In the genomic region with DNA sequence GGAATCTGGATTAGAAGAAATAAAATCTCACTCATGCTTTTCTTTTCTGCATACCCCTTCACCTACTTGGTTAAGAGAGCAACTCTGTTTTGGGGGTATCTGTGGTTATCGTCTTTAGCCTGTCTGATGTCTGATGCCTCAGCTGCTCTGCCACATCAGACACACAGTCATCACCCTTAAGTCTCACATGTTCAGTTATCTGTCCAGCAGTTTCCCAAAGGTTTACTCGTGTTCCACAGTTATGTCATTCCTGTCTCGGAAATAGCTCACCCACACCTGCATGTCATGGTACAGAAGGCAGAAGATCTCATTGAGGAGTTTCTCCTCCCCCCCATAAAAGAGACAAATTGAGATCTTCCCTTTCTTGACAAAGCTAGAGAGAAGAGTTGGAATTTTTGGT, we compare ENCODE assay signal across 22 mouse cellular contexts. TPM values are rescaled to one million over a fixed set of nuclear protein-coding genes. Genes with fewer than 3 reads are reported as not detected.
A peak's percentile ranks its signal among the peaks of the same experiment; 100 is the strongest.
DNase-seq lines count a peak whose midpoint lies in the region; TF ChIP-seq lines count a peak whose summit lies in the region.
"Had no signal": no experiment of that assay in that cellular context is flagged by ENCODE, and none has a peak within 500 bp of the region (broad histone marks: within the 10 kb centered on the region; RNA-seq: fewer than 3 reads in every experiment).

No protein-coding gene starts in this region.

- peaks cover 5 to 27% of the 10 kb centered on the region in 2 experiments for H3K4me1 ChIP-seq in CH12.LX (ENCODE audit: control insufficient read depth in 1 of 2, insufficient read depth in 2 of 2)
- H3K4me1 ChIP-seq: forebrain, embryonic 13.5 days; forebrain, embryonic 15.5 days had no signal

- H3K36me3 ChIP-seq in CH12.LX (replicated peaks in 1 of 2; ENCODE audit: control insufficient read depth in 1 of 2, insufficient read depth in 1 of 2, low read length in 1 of 2): no peaks in the 10 kb centered on the region
- H3K36me3 ChIP-seq: embryonic facial prominence, embryonic 10.5 days; embryonic facial prominence, embryonic 12.5 days; forebrain, embryonic 15.5 days; G1E had no signal

- H3K4me2 ChIP-seq in CH12.LX (ENCODE audit: insufficient read depth, low read depth, poor library complexity, severe bottlenecking): peak overlapping the region; percentile 99
- H3K4me2 ChIP-seq: embryonic facial prominence, embryonic 12.5 days; forebrain, embryonic 13.5 days; forebrain, embryonic 15.5 days had no signal

- in situ Hi-C loops in CH12.LX (cut with MboI; ENCODE audit: low pct_ligation_motif_present, low pct_unique_long_range_greater_than_20kb, low sequenced_read_pairs): no loop called here

- no peak for TF ChIP-seq CTCF in CH12.LX (conservative IDR thresholded peaks at IDR 0.05 in 1 of 2, IDR thresholded peaks at IDR 0.05 in 1 of 2; ENCODE audit: low read depth in 2 of 2, low read length in 2 of 2)

- dilution Hi-C loops in CH12.LX (cut with MboI; ENCODE audit: extremely low pct_ligation_motif_present, extremely low pct_unique_long_range_greater_than_20kb, low sequenced_read_pairs): no loop called here

- H3K9ac ChIP-seq in CH12.LX (ENCODE audit: insufficient read depth, low read depth): peak overlapping the region; percentile 60
- H3K9ac ChIP-seq: embryonic facial prominence, embryonic 12.5 days; forebrain, embryonic 13.5 days; forebrain, embryonic 15.5 days; forebrain, postnatal 0 days had no signal

- no peaks in the 10 kb centered on the region for H3K79me2 ChIP-seq in CH12.LX (replicated peaks; ENCODE audit: control insufficient read depth, extremely low read depth, insufficient read depth, poor library complexity, severe bottlenecking)

- H3K27me3 ChIP-seq in CH12.LX (replicated peaks): no peaks in the 10 kb centered on the region
- H3K27me3 ChIP-seq: embryonic facial prominence, embryonic 12.5 days; forebrain, embryonic 13.5 days; forebrain, embryonic 15.5 days; Patski had no signal

- H3K27ac ChIP-seq in CH12.LX (ENCODE audit: insufficient read depth, low read depth): no peak overlapping the region
- H3K27ac ChIP-seq: embryonic facial prominence, embryonic 12.5 days; forebrain, embryonic 13.5 days; forebrain, embryonic 15.5 days had no signal

- TF ChIP-seq EP300 in CH12.LX (IDR thresholded peaks at IDR 0.05; ENCODE audit: low read length): peak; percentile 71

- H3K4me3 ChIP-seq in CH12.LX (replicated peaks in 1 of 3; ENCODE audit: low read depth in 2 of 3, low read length in 2 of 3, poor library complexity in 1 of 3): no peak overlapping the region
- H3K4me3 ChIP-seq: embryonic facial prominence, embryonic 10.5 days; embryonic facial prominence, embryonic 12.5 days; forebrain, embryonic 13.5 days; forebrain, embryonic 15.5 days had no signal

- DNase-seq in A20 (ENCODE audit: low read depth, low spot score) (peak; percentile 29), CH12.LX (ENCODE audit: extremely low read depth) (peak; percentile 60)
- DNase-seq in yolk sac, embryonic 10.5 days (ENCODE audit: low spot score): peak; percentile 13
- no peak for DNase-seq in spleen, adult 12 weeks (ENCODE audit: low spot score)
- no peak for DNase-seq in urinary bladder, postnatal 14 days (ENCODE audit: low spot score)
- DNase-seq in adrenal gland, adult 8-10 months: no peak
- DNase-seq: adrenal gland, postnatal 10 days; adrenal gland, postnatal 25 days; cerebellum, adult 11 months; cerebellum, adult 18-20 months; cerebellum, adult 8-10 months; cerebellum, adult 9-11 months; cerebellum, postnatal 14 days; cerebellum, postnatal 36 days; forebrain, postnatal 0 days had no signal

- H3K9me3 ChIP-seq in CH12.LX (replicated peaks; ENCODE audit: low read length): no peaks in the 10 kb centered on the region
- H3K9me3 ChIP-seq: embryonic facial prominence, embryonic 10.5 days; embryonic facial prominence, embryonic 12.5 days; forebrain, embryonic 13.5 days; forebrain, embryonic 15.5 days; G1E had no signal

- TF ChIP-seq POLR2A in CH12.LX (IDR thresholded peaks at IDR 0.05; ENCODE audit: low read depth, low read length): no peak

- no peak for TF ChIP-seq RAD21 in CH12.LX (IDR thresholded peaks at IDR 0.05; ENCODE audit: low read depth, low read length)

TF ChIP-seq in CH12.LX, 34 proteins besides CTCF, POLR2A, EP300 and RAD21:
- TF ChIP-seq USF1 (IDR thresholded peaks at IDR 0.05; ENCODE audit: low read depth, low read length): no peak
- 0 out of 2 replicates have a peak, but pooled peaks have one; percentile 68 for TF ChIP-seq MYC (IDR thresholded peaks at IDR 0.05; ENCODE audit: low read depth, low read length)
- peak; percentile 61; the same call in 1 of the 2 replicates for TF ChIP-seq TCF12 (IDR thresholded peaks at IDR 0.05; ENCODE audit: low read depth, low read length)
- peak; percentile 79 for TF ChIP-seq BHLHE40 (IDR thresholded peaks at IDR 0.05; ENCODE audit: low read depth, low read length)
- TF ChIP-seq UBTF (IDR thresholded peaks at IDR 0.05; ENCODE audit: low read depth, low read length): no peak
- peak; percentile 93 for TF ChIP-seq ETS1 (conservative IDR thresholded peaks at IDR 0.05; ENCODE audit: low read depth, low read length)
- 0 out of 2 replicates have a peak, but pooled peaks have one; percentile 7 for TF ChIP-seq IRF4 (IDR thresholded peaks at IDR 0.05; ENCODE audit: low read depth, low read length)
- TF ChIP-seq MEF2A (IDR thresholded peaks at IDR 0.05; ENCODE audit: borderline replicate concordance, low read depth, low read length): peak; percentile 74; the same call in 1 of the 2 replicates
- TF ChIP-seq ELF1 (IDR thresholded peaks at IDR 0.05; ENCODE audit: low read depth, low read length): no peak
- TF ChIP-seq MAX (IDR thresholded peaks at IDR 0.05; ENCODE audit: low read length): peak; percentile 23; the same call in 1 of the 2 replicates

RNA-seq across cellular contexts. Expression of gene Iqcb1, which starts 7.4 kb away (rescaled TPM):
- total RNA-seq in CH12.LX (2012; rRNA removed) (32.1 and 41.0 TPM in 2 replicates), CH12.LX (2014; rRNA removed) (46.4 and 50.4 TPM in 2 replicates)
- polyA plus RNA-seq in CH12.LX (2012; ENCODE audit: insufficient read length, low read depth): 47.7 and 49.9 TPM in 2 replicates
- 10 to 100 TPM; 18.0 to 23.5 (median 21.1) TPM for total RNA-seq in adrenal gland, adult 8-10 months (2022)

RNA-seq across cellular contexts. Expression of gene Slc15a2, which starts 36.0 kb away (rescaled TPM):
- total RNA-seq in CH12.LX (2012; rRNA removed): 10.0 and 11.7 TPM in 2 replicates
- 9.4 and 10.8 TPM in 2 replicates for total RNA-seq in CH12.LX (2014; rRNA removed)
- 9.3 and 11.4 TPM in 2 replicates for polyA plus RNA-seq in CH12.LX (2012; ENCODE audit: insufficient read length, low read depth)
- 1 to 10 TPM; 1.2 to 9.3 (median 4.1) TPM for total RNA-seq in adrenal gland, adult 8-10 months (2022)

RNA-seq across cellular contexts. Expression of gene Eaf2, which starts 54.1 kb away (rescaled TPM):
- total RNA-seq in CH12.LX (2012; rRNA removed) (7.4 and 8.1 TPM in 2 replicates), CH12.LX (2014; rRNA removed) (5.0 and 7.1 TPM in 2 replicates)
- polyA plus RNA-seq in CH12.LX (2012; ENCODE audit: insufficient read length, low read depth): 3.5 and 5.5 TPM in 2 replicates
- total RNA-seq in adrenal gland, adult 8-10 months (2022): 1 to 10 TPM; 1.6 to 2.6 (median 2.1) TPM
- total RNA-seq: common myeloid progenitor, adult 5-6 weeks had no signal

RNA-seq across cellular contexts. Expression of gene Golgb1, which starts 54.2 kb away (rescaled TPM):
- total RNA-seq in CH12.LX (2012; rRNA removed) (69.8 and 96.8 TPM in 2 replicates), CH12.LX (2014; rRNA removed) (65.6 and 66.7 TPM in 2 replicates)
- polyA plus RNA-seq in CH12.LX (2012; ENCODE audit: insufficient read length, low read depth): 75.9 and 112 TPM in 2 replicates
- total RNA-seq in adrenal gland, adult 8-10 months (2022): 100 to 1,000 TPM; 104 to 125 (median 116) TPM

Comparison
In these comparisons a context has a peak if more than half of its experiments do, and no peak if none do; other contexts are left out.
1. DNase-seq: peak in A20 (single experiment), CH12.LX (single experiment) and yolk sac, embryonic 10.5 days (single experiment); none in spleen, adult 12 weeks (single experiment), urinary bladder, postnatal 14 days (single experiment) and adrenal gland, adult 8-10 months (single experiment).